Mouse (Mus musculus) ES-E14 (cell line): ENCODE results near the gene Tulp1. TPM values are rescaled to one million over a fixed set of nuclear protein-coding genes. Genes with fewer than 3 reads are reported as not detected.
"Not testable (repeated sequence)": the region's sequence is repeated elsewhere in the genome, so short reads cannot be mapped to it uniquely, and the experiment has no call there.

Experiments
- DNase-seq: peaks from one replicate; pipeline ENCODE4 v3.0.0-alpha.2; 2013; ENCODE audit warnings: low read depth, low spot score
- H3K27ac ChIP-seq: 2 replicates; pipeline ENCODE4 v1.5.1; 2012; ENCODE audit warnings: low read depth, mild to moderate bottlenecking, low read length, moderate library complexity, mixed read lengths; ENCODE audit not compliant: poor library complexity, insufficient read depth, severe bottlenecking
- H3K36me3 ChIP-seq: 2 replicates; pipeline ENCODE4 v1.6.1; 2012; ENCODE audit warnings: mild to moderate bottlenecking, low read length, moderate library complexity, mixed read lengths; ENCODE audit not compliant: control insufficient read depth, poor library complexity, insufficient read depth, severe bottlenecking
- H3K4me1 ChIP-seq, 2 experiments: fragments of 150-350 bp in 1 of 2; sonication (generic) in 1 of 2; 2 replicates each; pipeline ENCODE4 v1.6.1; 2012; ENCODE audit warnings: low read length in 2 of 2, mild to moderate bottlenecking in 1 of 2, mixed read lengths in 1 of 2; ENCODE audit not compliant: control insufficient read depth in 2 of 2, insufficient read depth in 2 of 2, poor library complexity in 1 of 2
- H3K4me3 ChIP-seq, 2 experiments: fragments of 150-350 bp in 1 of 2; sonication (generic) in 1 of 2; 2 replicates each; pipeline ENCODE4 v1.5.1; 2012; ENCODE audit warnings: low read length in 2 of 2, low read depth in 1 of 2, mild to moderate bottlenecking in 1 of 2, mixed read lengths in 1 of 2; ENCODE audit not compliant: insufficient read depth in 1 of 2, poor library complexity in 1 of 2, severe bottlenecking in 1 of 2
- H3K9ac ChIP-seq: 2 replicates; pipeline ENCODE4 v1.6.1; 2012; ENCODE audit warnings: low read depth, mild to moderate bottlenecking, low read length, mixed read lengths; ENCODE audit not compliant: poor library complexity, insufficient read depth, severe bottlenecking
- H3K9me3 ChIP-seq: fragments of 150-350 bp; sonication (generic); 2 replicates; pipeline ENCODE4 v1.6.1; 2012; ENCODE audit warnings: low read depth, mild to moderate bottlenecking, low read length; ENCODE audit not compliant: control insufficient read depth, insufficient read depth
- CHD2 ChIP-seq: IDR thresholded peaks from 2 replicates; pipeline ENCODE4 v1.6.1; 2014; ENCODE audit warnings: mild to moderate bottlenecking, low read depth, low read length, inconsistent platforms
- HCFC1 ChIP-seq: IDR thresholded peaks from 2 replicates; pipeline ENCODE4 v1.6.1; 2012; ENCODE audit warnings: low read length, inconsistent platforms, borderline replicate concordance; ENCODE audit not compliant: insufficient read depth
- MAFK ChIP-seq: IDR thresholded peaks from 2 replicates; pipeline ENCODE4 v1.6.1; 2014; ENCODE audit warnings: mild to moderate bottlenecking, low read depth, low read length, inconsistent platforms; ENCODE audit not compliant: insufficient read depth
- ZC3H11A ChIP-seq: IDR thresholded peaks from 2 replicates; pipeline ENCODE4 v1.6.1; 2012; ENCODE audit warnings: low read depth, mild to moderate bottlenecking, inconsistent platforms, low read length, borderline replicate concordance
- ZNF384 ChIP-seq: IDR thresholded peaks from 2 replicates; pipeline ENCODE4 v1.6.1; 2012; ENCODE audit warnings: low read depth, low read length, inconsistent platforms
- in situ Hi-C, 2 experiments: fragments of 600-800 bp; cut with MboI; formaldehyde crosslinking; loops; one replicate each; pipeline ENCODE4 v1.15.1; 2025; ENCODE audit warnings: low sequenced_read_pairs in 2 of 2, inconsistent platforms in 1 of 2; ENCODE audit not compliant: unreplicated experiment in 2 of 2
- total RNA-seq: library from RNA; depleted of rRNA; stranded (reverse); fragments of 300-350 nt; gene quantifications from 2 replicates; pipeline ENCODE4 v1.2.3, GENCODE M21; 2012

The Tulp1 gene
- total RNA-seq, 1 experiment = 3.7 TPM

DNA sequence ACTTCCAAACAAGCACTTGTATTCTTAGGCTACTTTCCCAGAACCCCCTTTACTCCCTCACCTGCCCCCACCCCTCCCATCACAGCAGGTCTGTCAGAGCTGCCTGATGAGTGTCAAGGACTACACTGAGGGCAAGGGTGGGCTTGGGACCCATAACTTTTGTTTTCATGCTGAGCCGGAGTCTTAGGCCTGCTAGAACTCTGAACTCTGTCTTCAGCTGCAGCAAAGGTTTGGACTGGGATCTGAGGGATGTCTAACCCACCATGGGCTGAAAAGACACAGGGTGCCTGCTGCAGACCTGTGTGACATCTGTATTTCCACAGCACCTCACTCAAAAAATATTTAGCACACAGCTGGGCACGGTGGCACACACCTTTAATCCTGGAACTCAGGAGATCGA lies 38.1 kb downstream of the Tulp1 start:
- H3K4me3 ChIP-seq = no peak overlapping the region
- H3K36me3 ChIP-seq = peaks cover 45% of the 10 kb centered on the region
- peaks cover 0 to 10% of the 10 kb centered on the region in 2 experiments; a peak in 2 of 4 replicates for H3K4me1 ChIP-seq
- no peak for TF ChIP-seq HCFC1
- TF ChIP-seq CHD2 = no peak
- in situ Hi-C loops = no loop called here
- no peak overlapping the region for H3K27ac ChIP-seq
- no peak overlapping the region; the same call in 1 of the 2 replicates for H3K9ac ChIP-seq
- DNase-seq = no peak
- H3K9me3 ChIP-seq = no peaks in the 10 kb centered on the region

DNA sequence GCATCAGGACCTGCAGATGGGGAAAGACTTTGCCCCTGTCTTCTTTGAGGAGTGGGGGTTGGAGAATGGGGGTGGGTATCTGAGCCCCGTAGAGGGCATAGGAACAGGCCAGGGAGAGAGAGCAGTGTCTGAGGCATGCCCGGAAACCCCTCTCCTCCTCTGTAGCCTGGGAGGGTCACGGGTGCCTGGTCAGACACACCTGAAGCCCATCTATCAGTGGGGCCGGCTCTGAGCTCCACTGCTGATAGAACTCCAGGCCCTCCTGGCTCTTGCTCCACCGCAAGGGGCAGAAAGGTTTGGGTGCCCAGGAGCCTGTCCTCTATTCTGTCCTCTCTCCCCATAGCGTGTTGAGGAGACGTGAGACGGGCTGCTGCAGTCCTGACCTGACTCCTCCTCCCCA lies 39.3 kb downstream of the Tulp1 start:
- DNase-seq = no peak
- Histone ChIP-seq H3K9me3 (no peaks in the 10 kb centered on the region), H3K4me3 (no peak overlapping the region), H3K27ac (no peak overlapping the region), H3K9ac (no peak overlapping the region), H3K4me1 (peaks cover 0 to 10% of the 10 kb centered on the region in 2 experiments; a peak in 2 of 4 replicates), H3K36me3 (peaks cover 45% of the 10 kb centered on the region)
- TF ChIP-seq ZC3H11A (no peak), CHD2 (no peak), HCFC1 (no peak), ZNF384 (no peak), MAFK (no peak)
- in situ Hi-C loops = no loop called here

DNA sequence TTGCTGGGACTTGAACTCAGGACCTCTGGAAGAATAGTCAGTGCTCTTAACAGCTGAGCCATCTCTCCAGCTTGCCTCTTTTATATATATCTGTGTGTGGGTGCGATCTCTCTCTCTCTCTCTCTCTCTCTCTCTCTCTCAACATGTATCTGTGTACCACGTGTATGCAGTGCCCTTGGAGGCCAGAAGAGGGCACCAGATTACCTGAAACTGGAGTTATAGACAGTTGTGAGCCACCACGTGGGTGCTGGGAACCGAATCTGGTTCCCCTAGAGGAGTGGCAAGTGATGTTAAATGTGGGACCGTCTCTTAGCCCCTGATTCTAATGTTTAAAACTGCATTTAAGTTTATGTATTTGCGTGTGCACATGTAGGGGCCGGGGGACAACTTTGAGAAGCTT lies 40.6 kb downstream of the Tulp1 start:
- DNase-seq, H3K9me3 ChIP-seq, H3K9ac ChIP-seq, H3K4me3 ChIP-seq, H3K27ac ChIP-seq, in situ Hi-C loops: not testable (repeated sequence)
- Histone ChIP-seq H3K36me3 (peaks cover 35% of the 10 kb centered on the region), H3K4me1 (peaks cover 0 to 10% of the 10 kb centered on the region in 2 experiments; a peak in 2 of 4 replicates)

DNA sequence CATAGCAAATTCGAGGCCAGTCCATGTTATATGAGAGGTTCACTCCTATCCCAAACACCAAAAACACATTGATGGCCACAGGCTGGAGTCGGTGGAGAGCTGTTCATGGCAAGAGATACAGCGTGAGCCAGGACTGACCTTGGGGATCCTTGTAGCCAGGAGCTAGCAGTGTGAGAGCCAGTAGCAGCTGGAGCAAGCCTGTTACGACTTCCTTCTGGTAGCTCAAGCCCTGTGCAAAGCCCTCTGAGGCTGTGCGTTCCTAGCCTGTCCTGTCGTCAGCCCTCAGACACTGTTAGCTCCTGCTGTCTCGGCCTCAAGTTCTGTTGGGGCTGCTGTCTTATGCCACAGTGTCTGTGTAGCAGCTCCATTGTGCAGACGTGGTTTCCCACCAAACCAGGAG lies 41.2 kb downstream of the Tulp1 start:
- peaks cover 0 to 10% of the 10 kb centered on the region in 2 experiments; a peak in 2 of 4 replicates for H3K4me1 ChIP-seq
- no peak for DNase-seq
- no peaks in the 10 kb centered on the region for H3K9me3 ChIP-seq
- H3K4me3 ChIP-seq = no peak overlapping the region
- TF ChIP-seq ZNF384 = no peak
- no peak for TF ChIP-seq ZC3H11A
- TF ChIP-seq HCFC1 = no peak
- no peak for TF ChIP-seq CHD2
- TF ChIP-seq MAFK = no peak
- peaks cover 30% of the 10 kb centered on the region for H3K36me3 ChIP-seq
- in situ Hi-C loops = no loop called here
- H3K27ac ChIP-seq = no peak overlapping the region
- H3K9ac ChIP-seq = no peak overlapping the region

DNA sequence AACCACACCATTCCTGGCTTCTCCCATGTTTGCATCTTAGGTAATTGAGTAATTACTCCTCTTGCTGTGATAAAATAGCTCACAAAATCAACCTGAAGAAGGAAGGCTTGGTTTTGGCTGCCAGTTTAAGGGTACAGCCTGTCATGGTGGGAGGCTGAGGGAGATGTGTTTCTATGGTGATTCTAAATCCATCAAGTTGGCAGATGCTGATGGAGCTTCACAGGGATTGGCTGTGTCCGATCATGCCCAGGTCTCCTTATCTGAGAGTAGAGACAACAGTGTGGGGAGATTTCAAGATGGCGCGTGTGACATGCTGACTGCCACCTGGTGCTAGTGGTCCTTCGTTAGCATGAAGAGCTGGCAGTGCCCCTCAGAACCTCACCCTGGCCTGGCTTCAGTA lies 43.3 kb downstream of the Tulp1 start:
- Histone ChIP-seq H3K9me3 (no peaks in the 10 kb centered on the region), H3K36me3 (peaks cover 41% of the 10 kb centered on the region)

More for the DNA sequence above, 43.3 kb downstream of the Tulp1 start:
- in situ Hi-C loops = no loop called here
- peaks cover 0 to 7% of the 10 kb centered on the region in 2 experiments; a peak in 2 of 4 replicates for H3K4me1 ChIP-seq
- no peak for DNase-seq
- no peak overlapping the region for H3K9ac ChIP-seq
- H3K27ac ChIP-seq = no peak overlapping the region
- TF ChIP-seq ZC3H11A (no peak), MAFK (no peak), HCFC1 (no peak), CHD2 (no peak), ZNF384 (no peak)
- no peak overlapping the region for H3K4me3 ChIP-seq
